Mouse (Mus musculus): ENCODE results near the gene Lin7b.

DNA sequence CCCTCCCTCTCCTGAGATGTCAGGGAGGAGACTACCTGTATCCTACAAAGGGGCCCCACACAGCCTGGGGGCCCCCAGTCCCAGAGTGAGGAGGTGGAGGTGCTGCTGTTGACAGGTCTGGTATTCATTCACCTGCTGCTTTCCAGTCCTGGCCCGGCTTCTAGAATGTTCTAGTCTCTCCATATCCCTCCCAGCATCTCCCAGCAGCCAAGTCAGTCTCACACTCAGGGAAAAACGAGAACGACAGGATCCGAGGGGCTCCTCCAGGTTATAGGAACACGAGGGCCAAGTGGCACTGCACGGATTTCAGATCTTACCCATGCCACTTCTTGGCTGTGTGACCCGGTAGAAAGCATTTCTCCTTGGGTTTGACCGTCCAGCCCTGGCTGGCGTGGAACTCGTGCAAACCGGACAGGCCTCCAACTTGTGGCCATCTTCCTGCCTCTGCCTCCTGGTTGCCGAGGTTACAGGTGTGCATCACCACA, 44.4 kb upstream of the Lin7b start:
- no peak for TF ChIP-seq POLR2A (IDR thresholded peaks at IDR 0.05; ENCODE audit: low read depth, low read length)
- no peak for TF ChIP-seq CTCF (IDR thresholded peaks at IDR 0.05; ENCODE audit: extremely low read depth, insufficient read depth, insufficient read length, insufficient replicate concordance)
